Mouse (Mus musculus): ENCODE measurements around the gene Rrm1.
"Not testable (repeated sequence)": the region's sequence is repeated elsewhere in the genome, so short reads cannot be mapped to it uniquely, and the experiment has no call there.

Rrm1 gene

DNA sequence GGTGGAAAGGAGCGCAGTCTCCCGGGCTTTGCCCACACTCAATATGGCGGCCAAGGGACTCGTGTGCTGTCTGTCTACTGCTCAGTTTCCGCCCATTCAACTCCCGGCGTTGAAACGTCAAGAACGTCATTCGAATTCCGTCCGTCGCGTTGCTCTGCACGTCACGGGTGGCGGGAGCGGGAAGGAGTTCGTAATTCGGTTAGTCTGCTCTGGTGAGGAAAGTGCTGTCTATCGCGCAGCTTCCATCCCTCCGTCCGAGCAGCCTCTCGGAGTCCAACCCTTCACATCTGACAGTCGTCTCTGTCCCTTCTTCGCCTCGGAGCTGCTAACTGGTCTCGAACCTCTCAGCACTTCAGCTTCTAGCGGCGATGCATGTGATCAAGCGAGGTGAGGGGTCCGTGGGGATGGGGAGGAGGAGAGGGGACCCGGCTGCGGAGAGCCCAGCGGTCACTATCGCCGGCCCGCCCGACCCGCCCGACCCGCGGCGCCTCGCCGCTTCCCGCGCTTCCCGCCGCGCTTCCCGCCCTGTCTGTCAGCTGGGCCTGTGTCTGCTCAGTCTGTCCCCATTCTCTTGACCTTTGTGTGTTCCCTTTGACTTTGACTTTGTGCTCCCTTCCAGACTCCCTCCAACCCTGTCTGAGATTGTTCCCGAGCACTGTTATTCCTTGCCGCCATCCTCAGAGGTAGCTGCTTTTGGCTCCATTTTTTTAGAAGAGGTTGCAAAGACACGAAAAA, at the start of gene Rrm1:
Rrm1 (plus strand) TSS at position 39 of the 735 bp plus-strand sequence.
- peak; percentile 90 for DNase-seq (ENCODE audit: low spot score)

DNA sequence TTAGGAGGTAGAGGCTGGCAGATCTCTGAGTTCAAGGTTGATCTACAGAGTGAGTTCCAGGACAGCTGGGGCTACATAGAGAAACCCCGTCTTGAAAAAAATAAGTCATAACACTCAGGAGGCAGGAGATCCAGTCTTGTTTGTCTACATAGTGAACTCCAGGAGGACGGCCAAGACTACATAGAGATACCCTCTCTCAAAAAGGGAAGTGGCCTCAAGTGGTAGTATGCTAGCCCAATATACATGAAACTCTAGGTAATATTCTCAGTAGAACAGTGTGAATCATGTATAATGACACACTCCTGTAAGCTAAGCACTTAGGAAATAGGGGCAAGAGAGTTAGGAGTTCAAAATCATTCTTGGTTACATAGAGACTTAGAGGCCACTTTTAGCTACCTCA, 47.6 kb upstream of the Rrm1 start:
- no peak for DNase-seq (ENCODE audit: low spot score)

DNA sequence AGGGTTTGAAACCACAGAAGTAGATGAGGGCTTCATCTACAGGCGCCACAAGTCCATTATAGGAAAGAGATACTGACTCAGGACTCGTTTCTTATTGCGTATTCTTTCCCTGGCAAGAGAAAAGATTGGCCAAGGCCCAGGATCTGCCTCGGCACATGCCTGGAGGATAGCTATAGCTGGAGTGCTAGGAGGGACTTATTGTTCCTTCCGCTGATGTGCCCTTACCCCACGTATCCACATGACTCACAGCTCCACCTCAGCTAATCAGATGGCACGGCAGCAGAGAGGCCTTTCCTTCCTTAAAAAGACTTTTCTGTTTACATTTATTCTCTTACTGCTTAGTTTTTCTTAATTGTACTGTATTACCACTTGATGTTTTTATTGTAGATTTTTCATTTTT, 45.6 kb upstream of the Rrm1 start:
- DNase-seq (ENCODE audit: low spot score), result no peak

DNA sequence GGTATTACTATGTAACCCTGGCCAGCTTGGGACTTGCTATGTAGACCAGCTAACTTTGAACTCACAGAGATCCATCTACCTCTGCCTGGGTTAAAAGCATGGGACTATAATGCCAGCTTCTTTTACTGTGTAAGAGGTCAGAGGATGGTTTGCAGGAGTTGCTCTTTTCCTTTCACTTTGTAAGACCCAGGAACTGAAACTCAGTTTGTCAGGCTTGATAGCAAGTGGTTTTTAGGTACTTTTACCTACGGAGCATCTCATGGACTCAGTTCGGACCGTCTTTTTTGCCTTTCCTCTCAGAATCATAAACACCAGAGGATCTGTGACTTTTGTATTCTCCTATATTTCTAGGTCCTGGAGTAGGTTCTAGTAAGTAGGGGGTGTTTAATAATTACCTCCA, 45.2 kb upstream of the Rrm1 start:
- no peak for DNase-seq (ENCODE audit: low spot score)

DNA sequence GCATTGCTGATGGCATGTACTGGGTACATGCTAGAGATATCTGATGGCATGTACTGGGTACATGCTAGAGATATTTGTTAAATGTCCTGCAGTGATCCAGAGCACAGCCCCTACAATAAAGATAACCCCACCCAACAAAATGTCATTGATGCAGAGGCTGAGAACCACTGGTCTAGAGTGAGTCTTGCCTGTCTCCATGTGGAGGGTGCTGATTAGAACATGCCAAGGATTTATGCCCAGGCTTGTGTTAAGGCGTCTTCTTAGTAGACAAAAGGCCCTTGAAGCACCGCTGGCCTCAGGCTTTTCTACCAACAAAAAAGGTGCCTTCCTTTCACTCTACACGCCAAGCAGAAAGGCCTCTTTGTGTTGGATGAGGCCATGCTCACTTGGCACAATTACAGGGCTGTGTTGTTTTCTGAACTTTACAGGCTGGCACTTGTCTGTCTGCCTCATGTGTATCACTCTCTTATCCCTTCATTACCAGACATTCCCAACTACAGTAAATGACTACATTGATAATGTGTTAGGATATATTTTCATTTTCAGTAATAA, 42.2 kb upstream of the Rrm1 start:
- DNase-seq (ENCODE audit: low spot score), result no peak

DNA sequence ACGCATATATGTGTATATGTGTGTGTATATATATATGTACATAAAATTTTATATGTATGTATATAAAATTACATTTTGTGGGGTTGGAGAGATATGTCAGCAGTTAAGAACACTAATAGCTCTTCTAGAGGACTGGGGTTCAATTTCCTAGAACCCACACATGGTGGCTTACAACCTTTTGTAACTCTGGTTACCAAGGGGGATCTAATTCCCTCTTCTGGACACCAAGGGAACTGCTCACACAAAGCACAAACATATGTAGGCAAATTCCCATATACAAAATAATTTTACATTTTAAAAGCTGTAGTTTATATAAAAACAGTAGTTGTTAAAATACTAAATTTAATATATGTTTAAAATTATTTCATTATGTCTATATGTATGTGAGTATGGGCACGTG, 37.4 kb upstream of the Rrm1 start:
- no peak for DNase-seq (ENCODE audit: low spot score)

DNA sequence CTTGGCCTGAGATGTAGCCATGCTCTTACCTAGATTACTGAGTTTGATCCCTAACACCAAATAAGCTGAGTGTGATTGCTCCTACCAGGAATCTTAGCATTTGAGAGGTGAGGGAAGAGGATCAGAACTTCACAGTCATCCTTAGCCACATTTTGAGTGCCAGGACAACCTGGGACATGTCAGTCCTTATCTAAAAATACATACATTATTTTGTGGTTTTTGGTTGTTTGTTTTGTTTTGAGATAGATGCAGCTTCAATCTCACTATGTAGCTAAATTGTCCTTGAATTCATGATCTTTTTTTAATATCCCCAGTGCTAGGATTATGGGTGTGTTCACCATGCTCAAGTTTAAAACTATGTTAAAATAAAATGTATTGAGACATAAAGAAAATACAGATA, 34.1 kb upstream of the Rrm1 start:
- DNase-seq (ENCODE audit: low spot score), result no peak

DNA sequence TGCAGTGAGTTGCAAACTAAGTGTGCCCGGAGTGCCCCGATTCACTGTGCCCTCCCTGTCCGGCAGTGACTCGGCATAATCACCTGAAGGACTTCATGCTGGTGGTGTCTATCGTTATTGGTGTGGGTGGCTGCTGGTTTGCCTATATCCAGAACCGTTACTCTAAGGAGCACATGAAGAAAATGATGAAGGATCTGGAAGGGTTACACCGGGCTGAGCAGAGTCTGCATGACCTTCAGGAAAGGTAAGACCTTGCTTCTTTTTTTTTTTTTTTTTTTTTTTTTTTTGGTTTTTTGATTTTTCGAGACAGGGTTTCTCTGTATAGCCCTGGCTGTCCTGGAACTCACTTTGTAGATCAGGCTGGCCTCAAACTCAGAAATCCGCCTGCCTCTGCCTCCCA, 26.2 kb upstream of the Rrm1 start:
- not testable (repeated sequence) for DNase-seq (ENCODE audit: low spot score)

DNA sequence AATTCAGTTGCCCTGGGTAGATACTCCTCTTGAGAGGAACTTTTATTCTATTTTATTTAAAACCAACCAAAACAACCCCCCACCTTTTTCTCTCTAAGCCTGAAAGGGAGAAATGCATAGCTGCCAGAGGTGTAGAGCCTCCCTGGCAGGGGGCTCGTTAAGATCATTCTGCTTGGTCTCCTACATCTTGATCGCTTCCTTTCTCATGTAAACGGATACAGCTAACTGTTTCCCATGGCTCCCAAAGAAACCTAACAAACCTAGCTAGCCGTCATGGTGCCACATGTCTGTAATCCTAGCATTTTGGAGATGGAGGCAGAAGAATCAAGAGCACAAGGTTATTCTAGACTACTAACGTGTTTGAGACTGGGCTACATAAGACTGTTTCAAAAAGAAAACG, 25.7 kb upstream of the Rrm1 start:
- no peak for DNase-seq (ENCODE audit: low spot score)

DNA sequence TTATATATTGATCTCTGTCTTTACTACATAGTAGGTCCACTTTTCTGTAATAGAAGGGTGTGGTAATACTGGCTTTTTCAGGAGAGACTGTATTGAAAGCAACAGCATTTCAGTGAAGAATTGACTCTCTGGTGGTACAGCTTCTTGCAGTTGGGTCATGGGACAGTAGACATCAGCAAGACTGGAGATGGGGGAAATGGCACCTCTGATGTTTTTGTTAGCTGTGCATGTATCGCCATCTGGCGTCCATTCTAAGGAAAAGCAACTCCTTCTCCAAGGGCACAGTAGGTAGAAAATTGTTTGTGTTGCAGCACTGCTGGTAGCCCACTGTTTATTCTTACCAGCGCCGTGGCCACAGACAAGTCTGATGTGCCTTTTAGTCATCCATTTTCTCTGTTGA, 24.1 kb upstream of the Rrm1 start:
- peak; percentile 30 for DNase-seq (ENCODE audit: low spot score)

DNA sequence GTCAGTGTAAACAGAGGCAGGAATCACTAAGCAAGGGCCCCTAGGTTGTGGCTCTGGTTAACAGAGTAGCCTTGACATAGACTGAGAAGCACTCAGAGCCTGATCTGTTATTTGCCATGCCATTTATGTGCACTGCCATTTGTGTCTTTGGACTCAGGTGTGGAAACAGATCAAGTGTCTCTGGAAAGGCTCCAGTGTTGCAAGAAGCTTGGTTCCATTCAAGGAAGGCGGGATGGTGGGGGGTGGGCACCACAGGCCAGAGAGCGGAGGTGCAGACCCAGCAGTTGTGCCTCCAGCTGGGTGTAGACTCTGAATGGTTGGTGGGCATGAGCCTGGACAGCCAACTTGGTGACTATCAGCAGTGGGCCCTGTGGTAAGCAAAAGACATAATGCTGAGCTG, 19.5 kb upstream of the Rrm1 start:
- DNase-seq (ENCODE audit: low spot score), result no peak

DNA sequence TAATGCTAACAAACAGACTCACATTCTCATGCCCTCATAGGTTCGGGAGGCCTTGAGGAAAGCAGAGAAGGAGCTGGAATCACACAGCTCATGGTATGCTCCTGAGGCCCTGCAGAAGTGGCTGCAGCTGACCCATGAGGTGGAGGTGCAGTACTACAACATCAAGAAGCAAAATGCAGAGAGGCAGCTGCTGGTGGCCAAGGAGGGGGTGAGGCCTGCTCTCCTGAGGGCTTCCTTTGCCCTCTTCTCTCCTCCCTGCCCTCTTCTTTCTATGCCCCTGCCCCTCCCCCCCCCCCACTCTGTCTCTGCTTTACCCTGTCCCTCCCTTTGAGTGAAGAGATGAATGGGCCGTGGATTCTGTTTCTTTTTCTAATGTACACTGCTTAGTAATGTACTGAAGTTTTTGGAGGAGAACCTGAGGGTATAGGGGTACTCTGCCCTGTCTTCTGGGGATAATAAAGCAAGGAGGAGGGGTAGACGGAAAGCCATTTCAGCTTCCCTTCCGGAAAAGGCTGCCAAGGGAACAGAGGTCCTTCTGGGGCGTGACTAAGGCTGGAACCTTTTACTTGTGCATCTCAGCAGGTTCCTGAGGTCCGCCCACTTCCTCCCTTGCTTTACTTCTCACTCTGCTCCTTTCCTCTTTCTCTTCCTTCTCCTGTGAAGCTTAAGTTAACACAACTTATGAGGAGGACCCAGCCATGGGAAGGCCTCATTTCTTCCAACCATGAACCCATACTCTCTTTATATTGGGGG, 15.4 kb upstream of the Rrm1 start:
- no peak for DNase-seq (ENCODE audit: low spot score)

DNA sequence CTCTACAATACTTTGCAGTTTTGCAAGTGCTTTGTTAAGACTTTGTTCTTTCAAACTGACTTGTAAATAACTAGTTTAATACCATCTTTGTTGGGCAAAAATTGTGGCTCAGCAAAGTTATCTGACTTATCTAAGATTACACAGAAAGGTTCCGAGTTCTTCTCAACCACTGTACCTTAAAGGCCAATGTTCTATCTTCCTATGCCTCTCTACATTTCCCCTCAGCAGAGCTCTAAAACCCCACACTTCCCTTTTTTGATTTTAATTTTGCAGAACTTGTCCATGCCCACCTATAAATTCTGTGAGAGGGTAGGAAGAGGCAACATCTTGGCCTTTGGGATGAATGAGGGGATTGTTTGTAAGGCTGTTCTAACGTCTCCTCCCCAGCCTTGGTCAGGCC, 7.2 kb upstream of the Rrm1 start:
- no peak for DNase-seq (ENCODE audit: low spot score)

DNA sequence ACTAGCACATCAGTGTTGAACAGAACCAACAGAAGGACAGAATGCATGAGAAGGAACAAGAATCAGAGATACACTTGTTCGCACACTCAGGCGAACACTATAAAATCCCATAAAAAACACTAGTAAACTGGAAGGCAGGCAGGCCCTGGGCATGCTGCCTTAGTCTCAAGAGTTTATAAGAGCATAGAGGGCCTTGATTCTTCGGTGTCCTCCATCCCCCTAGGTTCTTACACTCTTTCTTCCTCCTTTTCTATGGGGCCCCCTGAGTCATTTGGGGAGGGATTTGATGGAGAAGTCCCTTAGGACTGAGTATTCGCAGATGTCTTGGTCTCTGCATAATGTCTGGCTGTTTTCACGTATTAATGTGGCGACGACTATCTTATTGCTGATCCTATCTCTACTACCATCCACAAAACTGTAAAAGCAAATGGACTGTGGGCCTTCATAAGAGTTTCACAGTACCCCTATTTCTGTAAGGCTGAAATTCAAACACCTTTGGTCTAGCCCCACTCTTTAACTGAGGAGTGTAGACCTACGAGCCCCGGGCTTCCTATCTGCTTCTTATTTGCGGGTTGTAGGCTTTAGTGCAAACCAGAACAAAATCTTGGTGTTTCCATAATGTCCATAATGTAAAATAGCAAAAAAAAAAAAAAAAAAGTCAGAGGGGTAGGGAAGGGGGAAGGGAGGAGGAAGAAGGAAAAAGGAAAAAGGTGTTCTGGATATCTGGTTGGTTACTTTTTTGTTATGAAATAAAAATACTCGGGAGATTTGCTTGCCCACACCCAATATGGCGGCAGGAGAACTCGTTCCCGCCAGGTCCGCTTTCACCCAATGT, 456 bp upstream of the Rrm1 start:
- no peak for DNase-seq (ENCODE audit: low spot score)

DNA sequence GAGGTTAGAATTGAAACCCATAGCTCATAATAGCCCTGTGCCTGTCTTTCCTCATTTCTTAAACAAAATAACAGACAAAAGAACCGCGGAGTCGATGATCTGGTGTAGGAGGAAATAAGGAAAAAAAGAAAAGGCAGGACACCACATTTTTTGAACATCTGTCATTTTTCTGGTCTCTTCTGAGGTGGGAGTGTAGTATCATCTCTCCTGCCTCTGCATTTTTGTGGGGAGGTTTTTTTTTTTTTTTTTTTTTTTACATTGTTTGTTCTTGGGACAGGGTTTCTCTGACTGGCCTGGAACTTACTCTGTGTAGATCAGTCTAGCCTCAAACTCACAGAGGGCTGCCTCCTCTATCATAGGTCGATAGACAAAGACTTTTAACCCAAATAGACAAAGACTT, 937 bp downstream of the Rrm1 start:
- no peak for DNase-seq (ENCODE audit: low spot score)

DNA sequence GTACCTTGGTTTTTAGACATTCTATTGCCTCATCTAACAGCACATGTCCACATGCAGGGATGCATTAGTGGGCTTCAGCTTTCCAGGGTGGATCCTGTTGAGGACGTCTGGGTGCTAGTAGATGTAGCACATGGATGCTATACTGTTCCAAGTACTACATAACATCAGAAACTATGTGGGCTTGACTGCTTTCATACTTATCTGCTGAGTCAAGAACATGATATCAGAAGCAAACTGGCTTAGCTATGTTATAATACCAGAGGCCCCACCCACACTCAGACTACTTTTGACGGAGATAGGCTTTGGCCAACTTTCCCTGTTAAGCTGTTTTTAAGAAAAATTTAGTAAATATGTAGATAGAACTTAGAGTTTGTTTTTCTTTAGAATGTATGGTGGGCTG, 2.8 kb downstream of the Rrm1 start:
- DNase-seq (ENCODE audit: low spot score), result peak; percentile 18

DNA sequence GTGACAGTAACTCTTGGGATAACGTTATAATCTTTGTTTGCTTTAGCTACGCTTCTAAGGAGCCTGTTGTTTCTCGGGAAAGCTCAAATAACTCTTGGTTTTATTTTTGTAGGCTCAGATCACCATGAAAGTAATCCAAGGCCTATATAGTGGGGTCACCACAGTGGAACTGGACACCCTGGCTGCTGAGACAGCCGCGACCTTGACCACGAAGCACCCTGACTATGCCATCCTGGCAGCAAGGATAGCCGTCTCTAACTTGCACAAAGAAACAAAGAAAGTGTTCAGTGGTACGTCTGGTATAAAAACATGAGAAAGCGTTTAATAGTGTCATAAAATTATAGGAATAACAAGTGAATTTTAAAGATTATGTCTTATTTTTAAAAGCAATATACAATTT, 4.9 kb downstream of the Rrm1 start:
- DNase-seq (ENCODE audit: low spot score), result no peak

DNA sequence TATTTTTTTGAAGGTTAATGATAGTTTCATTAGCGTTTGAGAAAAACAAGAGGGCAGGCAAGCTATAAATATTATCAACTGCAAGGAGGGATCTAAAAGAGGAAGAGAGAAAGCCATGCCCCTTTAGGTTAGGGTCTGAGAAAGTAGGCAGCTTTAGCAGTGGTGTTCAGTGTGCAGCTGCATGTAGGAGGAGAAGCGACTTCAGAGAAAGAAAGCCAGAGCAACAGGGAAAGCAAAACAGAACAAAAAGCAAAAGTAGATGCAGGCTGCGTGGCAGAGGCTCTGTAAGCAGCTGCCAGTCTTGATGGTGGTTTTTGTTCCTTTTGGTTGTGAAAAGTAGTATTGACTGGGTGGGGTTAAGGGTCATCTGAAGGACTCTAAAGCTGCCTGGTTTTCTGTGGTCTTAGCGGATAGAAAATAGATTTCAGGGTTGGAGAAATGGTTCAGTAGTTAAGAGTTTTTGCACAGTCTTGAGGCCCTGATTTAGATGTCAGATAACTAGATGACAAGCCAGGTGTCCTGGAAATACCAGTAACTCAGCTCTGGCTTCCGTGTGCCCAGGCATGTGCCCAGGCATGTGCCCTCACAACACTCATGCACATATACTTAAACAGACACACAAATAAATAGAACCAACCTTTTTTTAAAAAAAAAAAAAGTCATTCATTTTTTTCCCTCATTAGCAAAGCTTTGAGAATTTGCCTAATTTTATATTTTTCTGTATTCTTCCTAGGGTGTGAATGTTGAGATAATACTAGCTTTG, 17.3 kb downstream of the Rrm1 start:
- DNase-seq (ENCODE audit: low spot score), result no peak

DNA sequence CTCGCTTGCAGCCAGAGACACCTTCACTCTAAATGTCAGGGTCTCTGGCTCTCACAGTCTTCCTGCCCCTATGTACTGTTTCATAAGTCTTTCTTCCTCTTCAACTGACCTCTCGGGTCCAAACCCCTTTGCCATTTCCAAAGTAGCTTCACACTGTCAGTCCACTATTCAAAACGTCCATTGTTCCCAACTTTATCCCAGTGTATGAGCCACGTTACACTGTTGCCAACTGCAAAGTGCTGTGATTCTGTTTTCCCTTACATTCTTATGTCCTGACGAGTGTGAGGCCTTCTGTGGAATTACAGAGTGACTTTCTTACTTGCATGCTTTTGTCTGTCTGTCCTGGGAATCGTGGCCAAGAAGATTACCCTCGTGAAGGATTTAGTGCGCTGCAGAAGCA, 26.1 kb downstream of the Rrm1 start:
- no peak for DNase-seq (ENCODE audit: low spot score)

DNA sequence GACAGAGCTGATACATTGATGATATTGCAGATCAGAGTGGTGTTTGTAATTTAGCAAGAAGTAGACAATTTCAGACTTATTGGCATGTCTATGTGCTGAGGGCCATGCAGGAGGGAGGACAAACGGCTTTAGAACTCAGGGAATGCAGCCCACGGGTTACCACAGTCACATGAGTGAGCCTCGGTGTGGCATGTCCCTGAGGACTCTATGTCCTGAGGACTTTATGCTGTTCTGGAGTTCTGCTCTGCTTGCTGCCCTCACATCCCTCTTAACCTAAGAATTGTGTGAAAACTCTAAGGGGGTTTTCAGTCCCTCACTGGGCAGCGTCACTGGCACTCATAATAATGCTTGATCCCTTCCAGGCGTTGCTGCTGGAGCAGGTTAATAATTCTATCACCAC, 31.2 kb downstream of the Rrm1 start:
- DNase-seq (ENCODE audit: low spot score), result no peak

DNA sequence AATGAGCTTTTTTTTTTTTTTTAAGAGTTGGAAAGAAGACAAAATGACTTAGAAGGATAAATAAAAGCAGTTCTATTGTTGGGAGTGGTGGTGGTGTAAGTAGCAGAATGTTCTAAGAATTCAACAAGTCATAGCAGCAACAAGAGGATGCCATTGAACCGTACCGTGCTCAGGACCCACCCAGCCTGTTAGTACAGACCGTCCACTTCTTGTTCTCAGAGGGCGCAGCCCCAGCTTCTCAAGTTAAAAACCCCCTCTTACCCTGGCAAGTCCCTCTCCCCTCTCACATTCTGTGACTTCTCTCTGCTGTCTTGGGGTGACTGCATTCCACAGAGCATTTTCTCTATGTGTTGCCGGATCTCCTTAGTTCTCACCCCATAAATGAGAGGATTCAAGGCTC, 35.1 kb downstream of the Rrm1 start:
- no peak for DNase-seq (ENCODE audit: low spot score)

DNA sequence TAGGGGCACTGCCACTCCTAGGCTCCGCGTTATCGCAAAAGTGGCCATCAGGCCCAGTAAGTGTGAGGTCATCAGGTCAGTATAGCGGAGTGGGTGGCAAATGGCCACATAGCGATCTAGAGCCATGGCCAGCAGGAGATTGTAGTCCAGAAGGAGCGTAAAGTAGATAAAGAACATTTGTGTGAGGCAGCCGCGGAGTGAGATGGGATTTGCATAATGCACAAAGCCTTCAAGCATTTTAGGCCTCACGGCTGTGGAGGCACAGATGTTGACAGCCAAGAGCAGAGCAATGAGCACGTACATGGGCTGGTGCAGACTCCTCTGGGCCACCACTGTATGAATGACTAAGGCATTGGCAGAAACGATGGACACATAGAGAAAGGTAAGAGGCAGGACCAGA, 35.9 kb downstream of the Rrm1 start:
- no peak for DNase-seq (ENCODE audit: low spot score)
